Comparison of ENCODE assay signal across 1 mouse cellular context in genomic region chr10:23786040-23786439, GRCm38 (mm10).
TF ChIP-seq lines count a peak whose summit lies in the region.

No protein-coding gene starts in this region.

TF ChIP-seq in CH12.LX, 34 proteins besides CTCF, POLR2A, EP300 and RAD21 (continued from another document):
- TF ChIP-seq MYC (IDR thresholded peaks at IDR 0.05; ENCODE audit: low read depth, low read length) (no peak), ELF1 (IDR thresholded peaks at IDR 0.05; ENCODE audit: low read depth, low read length) (no peak), HCFC1 (IDR thresholded peaks at IDR 0.05; ENCODE audit: low read depth, low read length) (no peak), SMC3 (IDR thresholded peaks at IDR 0.05; ENCODE audit: low read depth, low read length) (no peak), ETS1 (conservative IDR thresholded peaks at IDR 0.05; ENCODE audit: low read depth, low read length) (peak; percentile 55; the same call in 1 of the 2 replicates), IRF4 (IDR thresholded peaks at IDR 0.05; ENCODE audit: low read depth, low read length) (no peak), BHLHE40 (IDR thresholded peaks at IDR 0.05; ENCODE audit: low read depth, low read length) (peak; percentile 83), ZNF384 (IDR thresholded peaks at IDR 0.05; ENCODE audit: low read depth, low read length) (no peak), MEF2A (IDR thresholded peaks at IDR 0.05; ENCODE audit: borderline replicate concordance, low read depth, low read length) (peak; percentile 78), PAX5 (IDR thresholded peaks at IDR 0.05; ENCODE audit: low read length) (no peak), MAX (IDR thresholded peaks at IDR 0.05; ENCODE audit: low read length) (no peak), USF1 (IDR thresholded peaks at IDR 0.05; ENCODE audit: low read depth, low read length) (no peak), ZKSCAN1 (IDR thresholded peaks at IDR 0.05; ENCODE audit: borderline replicate concordance, low read depth, low read length) (no peak), ZC3H11A (IDR thresholded peaks at IDR 0.05; ENCODE audit: low read depth, low read length) (no peak), KAT2A (IDR thresholded peaks at IDR 0.05; ENCODE audit: insufficient replicate concordance, low read length) (0 out of 2 replicates have a peak, but pooled peaks have one; percentile 11)
